Mouse (Mus musculus): ENCODE measurements around the gene Nbas.

Nbas gene

DNA sequence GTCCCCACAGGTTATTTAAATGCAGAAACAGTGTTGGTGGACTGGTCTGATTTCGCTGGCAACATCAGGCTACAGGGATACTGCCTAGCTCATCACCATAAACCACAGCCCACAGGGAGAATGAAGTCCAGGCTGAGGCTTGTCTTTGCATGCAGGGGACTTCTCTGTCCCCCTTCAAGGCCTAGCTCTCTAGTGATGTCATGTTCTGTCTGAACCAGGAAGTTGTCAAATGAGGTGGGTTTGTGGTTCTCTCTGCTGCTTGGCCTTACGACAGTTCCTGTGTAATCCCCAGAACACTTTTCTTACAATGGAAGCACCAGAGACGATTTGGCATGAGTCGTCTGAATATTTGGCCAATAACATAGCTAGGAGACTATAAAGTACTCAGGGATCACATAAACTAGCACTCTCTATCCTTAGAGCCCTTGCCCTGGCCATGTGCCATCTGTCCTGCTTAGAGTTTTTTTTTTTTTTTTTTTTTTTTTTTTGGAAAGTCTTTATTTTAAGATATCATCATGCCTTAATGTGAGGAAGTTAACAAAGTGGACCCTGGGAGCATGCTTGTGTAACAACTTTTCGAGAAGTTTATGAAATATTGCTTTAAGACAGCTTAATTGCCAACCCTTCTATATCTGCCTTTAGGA is 294.8 kb downstream of the Nbas start:
- DNase-seq = no peak

- no peak for DNase-seq
Measured at GRCm38 (mm10) chr12:13564330-13564729, 295.4 kb downstream of the Nbas start.

DNA sequence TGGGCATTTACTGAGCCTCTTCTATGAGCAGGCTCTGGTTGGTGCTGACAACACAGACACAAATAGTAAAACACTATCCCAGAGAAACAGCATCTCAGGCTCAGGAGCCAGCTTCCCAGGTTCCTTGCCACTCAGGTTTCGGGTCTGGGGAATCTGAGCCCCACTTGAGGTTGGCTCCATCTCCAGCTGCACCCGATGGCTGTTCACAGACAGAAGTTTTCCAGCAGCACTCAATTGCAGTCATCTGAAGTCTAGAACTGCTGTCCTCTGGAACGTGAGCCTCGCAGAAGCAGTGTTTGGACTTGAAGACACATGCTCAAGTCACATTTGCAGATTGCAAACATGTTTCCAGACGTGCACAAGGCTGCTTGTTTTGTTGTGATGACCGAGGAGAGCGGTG is 297.5 kb downstream of the Nbas start:
- no peak for DNase-seq

DNA sequence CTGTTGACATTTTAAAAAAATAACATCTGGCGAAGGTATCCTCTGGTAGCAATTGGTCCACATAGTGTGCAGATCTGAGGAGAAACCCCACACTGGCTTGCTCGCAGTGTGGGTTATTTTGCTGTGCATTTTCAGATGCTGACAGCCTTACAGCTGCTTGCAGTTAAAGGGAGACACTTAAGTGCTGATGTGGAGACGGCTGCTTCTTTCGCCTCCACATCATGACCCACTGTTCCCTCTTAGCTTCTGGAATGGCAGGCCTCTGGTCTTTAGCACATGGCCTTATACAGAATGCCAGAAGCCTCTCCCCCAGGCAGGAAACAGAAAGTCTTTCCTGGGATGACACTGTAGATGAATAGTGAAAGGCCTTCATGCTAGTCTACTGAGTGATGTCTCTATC is 306.2 kb downstream of the Nbas start:
- no peak for DNase-seq

DNA sequence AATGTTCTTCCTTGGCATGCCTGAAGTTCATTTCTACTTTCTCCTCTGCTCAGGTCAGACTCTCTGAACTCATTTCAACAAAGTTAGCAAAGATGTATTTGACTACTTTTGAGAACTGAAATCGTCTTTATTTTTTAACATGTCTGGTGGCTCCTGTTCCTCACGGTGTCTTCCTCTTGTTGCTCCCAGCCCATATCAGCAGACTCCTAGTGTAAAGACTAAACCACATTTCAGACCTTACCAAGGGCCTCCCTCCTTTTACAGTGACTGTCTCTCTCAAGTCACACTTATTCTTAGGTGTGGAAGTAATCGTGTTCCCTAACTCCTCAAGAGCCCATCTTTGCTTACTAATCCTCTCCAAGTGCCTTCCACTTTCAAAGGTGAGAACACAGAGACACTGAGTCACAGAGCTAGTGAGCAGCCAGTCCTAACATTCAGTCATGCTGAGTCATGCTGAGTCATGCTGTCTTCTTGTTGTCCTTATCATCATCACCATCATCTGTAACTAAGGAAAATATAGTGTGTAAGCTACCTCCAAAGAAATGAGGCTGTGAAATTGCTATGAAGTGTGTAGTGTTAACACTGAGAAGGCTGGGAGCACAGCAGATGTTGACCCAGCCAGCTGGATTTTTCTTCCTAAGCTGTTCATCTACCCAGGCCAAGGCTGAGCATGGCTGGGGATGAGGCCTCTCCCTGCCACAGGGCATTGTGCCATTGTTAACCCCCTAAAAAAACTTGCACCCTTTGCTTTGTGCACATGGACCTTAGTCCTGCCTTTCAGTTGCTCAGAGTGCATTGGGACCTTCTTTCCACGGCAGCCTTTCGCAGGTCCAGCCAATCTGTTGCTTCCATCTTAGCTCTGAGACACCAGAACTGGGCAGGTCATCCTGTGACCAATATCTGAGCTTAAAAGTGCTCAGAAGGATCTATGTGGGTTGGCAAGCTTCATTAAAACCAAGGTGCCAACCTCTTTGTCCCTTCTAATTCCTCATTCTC is 307.0 kb downstream of the Nbas start:
- DNase-seq = no peak

- no peak for DNase-seq
Measured at GRCm38 (mm10) chr12:13576761-13577160, 307.8 kb downstream of the Nbas start.

GRCm38 (mm10) chr12:13580796-13581195 is 311.9 kb downstream of the Nbas start:
- DNase-seq = no peak

DNA sequence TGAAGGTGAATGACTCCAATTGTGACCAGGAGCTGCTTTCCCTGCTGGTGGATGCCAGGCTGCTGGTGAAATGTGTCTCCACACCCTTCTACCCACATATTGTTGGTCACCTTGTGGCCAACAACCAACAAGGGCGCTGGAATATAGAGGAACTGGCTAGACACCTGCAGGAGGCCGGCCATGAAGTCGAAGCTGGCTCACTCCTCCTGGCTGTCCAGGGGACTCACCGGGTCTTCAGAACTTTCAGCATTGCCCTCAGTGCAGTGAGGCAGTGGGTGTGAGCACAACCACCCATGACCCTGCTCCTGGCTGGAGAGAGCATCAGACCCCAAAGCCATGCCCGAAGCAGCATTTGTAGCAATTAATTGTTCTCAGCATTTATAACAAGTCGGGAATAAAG is 314.5 kb downstream of the Nbas start:
- no peak for DNase-seq

- DNase-seq = no peak
Measured at GRCm38 (mm10) chr12:13585527-13586156, 316.7 kb downstream of the Nbas start.

DNA sequence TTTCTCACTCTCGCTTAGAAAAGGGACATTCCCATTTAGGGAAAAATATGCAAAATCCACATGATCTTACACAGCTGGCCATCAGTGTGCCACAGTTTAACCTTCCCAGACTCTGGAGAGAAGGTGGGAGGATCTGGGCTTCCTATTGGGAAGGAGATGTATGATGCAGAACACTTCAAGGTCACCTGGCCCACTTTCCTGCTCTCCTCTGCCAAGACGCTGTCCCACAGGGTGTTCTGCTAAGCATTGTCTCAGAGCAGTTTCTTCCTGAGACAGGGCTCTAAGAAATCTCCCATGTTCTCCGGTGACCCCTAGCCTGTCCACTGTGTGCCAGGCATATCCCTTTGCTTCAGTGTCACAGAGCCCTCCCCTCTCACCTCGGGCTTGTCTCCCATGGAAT is 318.7 kb downstream of the Nbas start:
- no peak for DNase-seq

- no peak for DNase-seq
Measured at GRCm38 (mm10) chr12:13589021-13589420, 320.1 kb downstream of the Nbas start.

DNA sequence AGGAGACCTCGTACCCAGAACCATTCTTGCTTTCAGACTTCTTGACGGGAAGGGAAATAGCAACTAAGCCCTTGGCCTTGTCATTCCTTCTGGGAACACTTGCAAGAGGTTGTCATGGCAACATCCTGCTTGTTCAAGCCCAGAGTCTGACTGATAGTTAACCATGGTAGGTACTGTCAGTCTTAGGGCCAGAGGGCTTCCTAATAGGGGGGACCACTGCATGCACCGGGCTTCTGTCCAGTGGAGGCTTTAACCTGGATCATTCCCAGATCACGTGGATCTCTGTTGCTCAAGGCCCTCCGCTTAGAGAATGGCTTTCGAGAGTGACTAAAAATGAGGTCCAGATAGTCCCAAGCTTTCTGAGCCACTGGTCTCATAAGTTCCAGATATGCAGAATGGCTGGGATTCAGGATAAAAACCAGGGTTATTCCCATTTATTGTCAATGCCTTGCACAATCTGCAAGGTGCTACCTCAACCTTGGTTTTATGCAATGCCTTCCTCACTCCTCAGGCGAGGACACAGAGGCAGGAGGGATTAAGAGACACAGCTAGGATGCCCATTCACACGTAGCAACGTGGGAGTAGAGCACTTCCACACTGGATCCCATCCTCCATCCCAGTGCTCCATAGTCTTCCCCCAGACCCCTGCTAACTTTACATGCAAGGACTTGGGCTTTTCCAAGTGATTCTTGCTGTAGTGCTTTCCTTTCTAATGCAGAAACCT is 326.0 kb downstream of the Nbas start:
- no peak for DNase-seq

GRCm38 (mm10) chr12:13597026-13597425 is 328.1 kb downstream of the Nbas start:
- DNase-seq = no peak

- no peak for DNase-seq
Measured at GRCm38 (mm10) chr12:13598545-13598944, 329.6 kb downstream of the Nbas start.

GRCm38 (mm10) chr12:13602414-13602813 is 333.5 kb downstream of the Nbas start:
- no peak for DNase-seq

GRCm38 (mm10) chr12:13607021-13607420 is 338.1 kb downstream of the Nbas start:
- no peak for DNase-seq

GRCm38 (mm10) chr12:13609027-13609426 is 340.1 kb downstream of the Nbas start:
- no peak for DNase-seq

DNA sequence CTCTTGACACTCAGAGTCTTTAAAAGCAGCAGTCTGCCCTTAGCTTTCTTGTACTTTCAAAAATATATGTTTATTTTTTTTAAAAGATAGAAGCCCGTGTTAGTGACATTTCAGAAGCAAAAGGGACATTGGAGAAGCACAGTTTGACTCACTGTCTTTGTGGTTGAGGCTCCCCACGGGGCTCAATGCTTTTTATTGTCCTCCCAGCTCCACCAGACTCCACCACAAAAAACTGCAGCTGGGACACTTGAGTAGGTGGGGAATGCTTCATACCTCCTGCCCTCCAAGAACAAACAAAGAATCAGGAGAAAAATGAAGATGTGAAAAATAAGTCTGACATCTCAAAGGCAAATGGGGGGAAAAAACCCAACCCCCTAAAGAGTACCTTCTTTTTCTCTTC is 344.1 kb downstream of the Nbas start:
- no peak for DNase-seq

DNA sequence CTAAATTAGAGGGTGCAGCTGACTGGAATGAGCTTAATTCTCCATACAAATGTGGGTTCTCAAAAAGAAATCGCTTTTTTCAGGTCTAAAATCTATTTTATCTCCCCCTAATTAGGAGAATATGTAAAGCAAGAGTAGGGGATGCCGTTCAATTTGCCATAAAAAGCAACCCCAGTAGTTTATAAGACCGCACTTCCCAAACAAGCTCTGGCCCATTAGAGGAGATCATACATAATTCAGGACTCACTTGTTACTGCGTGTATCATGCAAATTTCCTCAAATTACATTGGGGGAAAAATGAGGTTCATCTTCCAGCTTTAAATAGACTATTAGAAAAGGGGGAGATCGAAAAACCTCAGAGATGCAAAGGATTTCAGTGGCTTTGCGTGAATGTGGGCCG is 346.7 kb downstream of the Nbas start:
- DNase-seq = no peak

GRCm38 (mm10) chr12:13622150-13622822 is 353.4 kb downstream of the Nbas start:
- no peak for DNase-seq

DNA sequence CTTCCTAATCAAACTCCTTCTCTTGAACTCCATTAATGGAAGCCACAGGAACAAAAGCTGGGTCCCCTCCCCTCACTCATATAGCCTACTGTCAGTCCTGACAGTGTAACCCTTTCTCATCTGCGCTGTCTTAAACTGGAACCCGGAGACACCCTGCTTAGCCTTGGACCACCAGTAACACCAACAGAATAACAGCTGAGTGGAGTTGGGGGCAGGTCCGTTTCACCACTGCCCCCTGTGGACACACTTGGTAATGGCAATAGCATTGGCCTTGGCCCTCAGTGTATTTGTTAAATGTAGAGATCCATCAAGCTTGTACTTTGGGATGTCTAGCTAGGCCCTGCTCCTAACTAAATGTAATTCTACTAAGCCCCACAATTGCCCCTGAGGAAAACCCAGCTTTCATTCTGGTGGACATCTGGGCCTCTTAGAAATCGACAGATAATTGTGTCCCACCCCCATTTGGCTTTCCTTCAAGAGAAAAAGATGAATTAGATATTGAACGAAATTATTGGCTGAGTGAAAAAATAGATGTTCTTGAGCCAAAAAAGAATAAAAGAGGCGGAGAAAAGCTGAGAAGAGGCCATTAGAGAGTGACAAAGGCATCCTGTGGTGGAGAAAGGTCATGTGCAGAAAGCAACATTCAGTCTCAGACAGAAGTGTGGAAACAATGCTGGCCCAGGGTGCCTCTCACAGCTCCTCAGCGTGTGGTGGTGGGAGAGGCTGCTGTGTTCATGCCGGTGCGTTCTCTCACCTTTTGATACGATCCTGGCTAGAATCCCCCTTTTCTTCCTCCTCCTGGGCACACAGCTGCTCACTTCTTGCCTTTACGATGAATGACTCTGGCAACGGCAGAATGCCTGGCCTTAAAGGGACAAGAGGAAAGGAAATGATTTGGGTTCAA is 358.1 kb downstream of the Nbas start:
- no peak for DNase-seq
